Comparison of ENCODE assay signal across 11 mouse cellular contexts in genomic region chr7:130708940-130709339, GRCm38 (mm10).
A peak's percentile ranks its signal among the peaks of the same experiment; 100 is the strongest.
DNase-seq lines count a peak whose midpoint lies in the region; ATAC-seq and TF ChIP-seq lines count a peak whose summit lies in the region.
"Had no signal": no experiment of that assay in that cellular context is flagged by ENCODE, and none has a peak within 500 bp of the region (broad histone marks: within the 10 kb centered on the region; RNA-seq: fewer than 3 reads in every experiment).

No protein-coding gene starts in this region.

- H3K9me3 ChIP-seq in lung, embryonic 14.5 days (ENCODE audit: low read depth, low read length), result no peaks in the 10 kb centered on the region
- H3K9me3 ChIP-seq in hindbrain, embryonic 16.5 days (ENCODE audit: control insufficient read depth, low read length), result no peaks in the 10 kb centered on the region
- no peaks in the 10 kb centered on the region for H3K9me3 ChIP-seq in liver, embryonic 16.5 days (replicated peaks; ENCODE audit: control insufficient read depth, low read length)

- H3K27me3 ChIP-seq in lung, embryonic 14.5 days (ENCODE audit: insufficient read depth, low read length), result no peaks in the 10 kb centered on the region
- H3K27me3 ChIP-seq in hindbrain, embryonic 16.5 days (replicated peaks; ENCODE audit: control insufficient read depth, insufficient read depth, low read length), result no peaks in the 10 kb centered on the region
- H3K27me3 ChIP-seq in liver, embryonic 16.5 days (ENCODE audit: control insufficient read depth, insufficient read depth, low read depth, low read length), result no peaks in the 10 kb centered on the region

- peaks cover 11% of the 10 kb centered on the region; the same call in 1 of the 2 replicates for H3K4me1 ChIP-seq in lung, embryonic 14.5 days (ENCODE audit: insufficient read depth)
- peaks cover 25% of the 10 kb centered on the region for H3K4me1 ChIP-seq in hindbrain, embryonic 16.5 days (ENCODE audit: control insufficient read depth, insufficient read depth, low read depth, low read length)
- H3K4me1 ChIP-seq in liver, embryonic 16.5 days (ENCODE audit: control insufficient read depth, low read depth, low read length), result peaks cover 3% of the 10 kb centered on the region; the same call in 1 of the 2 replicates

- no peak overlapping the region for H3K9ac ChIP-seq in lung, embryonic 14.5 days
- peak overlapping the region; percentile 1; the same call in 1 of the 2 replicates for H3K9ac ChIP-seq in hindbrain, embryonic 16.5 days (ENCODE audit: low read depth, low read length)
- H3K9ac ChIP-seq in liver, embryonic 16.5 days (ENCODE audit: low read depth, low read length), result no peak overlapping the region

- ATAC-seq in lung, embryonic 14.5 days (ENCODE audit: insufficient read depth), result 0 out of 2 replicates have a peak, but pooled peaks have one; percentile 38
- no peak for ATAC-seq in hindbrain, embryonic 16.5 days
- peak; percentile 76 for ATAC-seq in liver, embryonic 16.5 days (ENCODE audit: low read depth)

- H3K36me3 ChIP-seq in lung, embryonic 14.5 days (ENCODE audit: insufficient read depth), result no peaks in the 10 kb centered on the region
- H3K36me3 ChIP-seq in hindbrain, embryonic 16.5 days (ENCODE audit: control insufficient read depth, insufficient read depth, low read length), result no peaks in the 10 kb centered on the region
- H3K36me3 ChIP-seq in liver, embryonic 16.5 days (ENCODE audit: control insufficient read depth, insufficient read depth), result no peaks in the 10 kb centered on the region

- no peak for TF ChIP-seq CTCF in lung, embryonic 14.5 days (IDR thresholded peaks at IDR 0.05; ENCODE audit: low read depth)

- peak; percentile 32 for DNase-seq in lung, embryonic 14.5 days
- DNase-seq in lung, postnatal 10 days, result no peak
- peak; percentile 85 for DNase-seq in kidney, adult 9 months
- no peak for DNase-seq in embryo, embryonic 10 days (ENCODE audit: low spot score)
- no peak for DNase-seq in embryo, embryonic 10.5 days (ENCODE audit: low spot score)
- DNase-seq: adrenal gland, adult 2 months; cerebellum, adult 11 months; right cerebral cortex, postnatal 25 days; thymus, postnatal 25 days had no signal

- WGBS in lung, embryonic 14.5 days, result 18% methylated on average over 9 of the region's 9 CpGs
- 49% methylated on average over 9 of the region's 9 CpGs for WGBS in hindbrain, embryonic 16.5 days
- 52% methylated on average over 9 of the region's 9 CpGs for WGBS in liver, embryonic 16.5 days (ENCODE audit: insufficient replicate concordance)

- no peak overlapping the region for H3K4me3 ChIP-seq in lung, embryonic 14.5 days (ENCODE audit: low read depth, low read length)
- H3K4me3 ChIP-seq in hindbrain, embryonic 16.5 days (ENCODE audit: low read length), result no peak overlapping the region
- H3K4me3 ChIP-seq in liver, embryonic 16.5 days (ENCODE audit: low read depth, low read length), result no peak overlapping the region

- H3K4me2 ChIP-seq in lung, embryonic 14.5 days, result no peak overlapping the region
- no peak overlapping the region for H3K4me2 ChIP-seq in hindbrain, embryonic 16.5 days (ENCODE audit: low read length)
- no peak overlapping the region for H3K4me2 ChIP-seq in liver, embryonic 16.5 days (ENCODE audit: low read depth, low read length)

- peak overlapping the region; percentile 12; the same call in 1 of the 2 replicates for H3K27ac ChIP-seq in lung, embryonic 14.5 days (ENCODE audit: low read depth)
- peak overlapping the region; percentile 16; the same call in 1 of the 2 replicates for H3K27ac ChIP-seq in hindbrain, embryonic 16.5 days (ENCODE audit: low read depth, low read length)
- peak overlapping the region; percentile 63 for H3K27ac ChIP-seq in liver, embryonic 16.5 days (ENCODE audit: low read length)

Comparison
In these comparisons a context has a peak if more than half of its experiments do, and no peak if none do; other contexts are left out.
1. DNase-seq: peak in lung, embryonic 14.5 days (single experiment) and kidney, adult 9 months (single experiment); none in lung, postnatal 10 days (single experiment), embryo, embryonic 10 days (single experiment) and embryo, embryonic 10.5 days (single experiment).
2. H3K27ac ChIP-seq: peak in every context shown above with its lines; median percentile 63 in liver, embryonic 16.5 days; 16 in hindbrain, embryonic 16.5 days; 12 in lung, embryonic 14.5 days.